Mouse (Mus musculus) lung, postnatal 0 days (tissue): Measurements from ENCODE around the gene S100a4.

Experiments
- CTCF ChIP-seq: IDR thresholded peaks from 2 replicates; pipeline ENCODE4 v1.5.1; 2016; ENCODE audit warnings: antibody characterized with exemption, mild to moderate bottlenecking
- EP300 ChIP-seq: IDR thresholded peaks from 2 replicates; pipeline ENCODE4 v1.6.1; 2016; ENCODE audit warnings: antibody characterized with exemption, mild to moderate bottlenecking, control low read depth

- TF ChIP-seq CTCF: no peak
- no peak for TF ChIP-seq EP300
Observed at GRCm38 (mm10) chr3:90596810-90597209, 6.8 kb upstream of the S100a4 start.
